Mouse (Mus musculus): Measurements from ENCODE around the gene Antxr2.

- TF ChIP-seq CTCF (IDR thresholded peaks at IDR 0.05; ENCODE audit: control insufficient read depth, insufficient read depth, insufficient read length) (no peak), FOSL1 (IDR thresholded peaks at IDR 0.05; ENCODE audit: insufficient read depth, low read length, poor library complexity, severe bottlenecking) (no peak)
Measured at GRCm38 (mm10) chr5:97917654-97918053, 113.2 kb downstream of the Antxr2 start.

Measured in C2C12 (cell line).